Mouse (Mus musculus): ENCODE measurements at regions not wholly inside any gene's neighbourhood (a gene's known extent, or its start where the extent isn't known, plus 50 kb on each side); places are given as distances from the start of the nearest gene placed in this dataset.

- Histone ChIP-seq H3K27ac (ENCODE audit: low read length) (no peak overlapping the region), H3K27me3 (replicated peaks; ENCODE audit: control insufficient read depth, insufficient read depth, low read length) (no peaks in the 10 kb centered on the region), H3K36me3 (ENCODE audit: control insufficient read depth, insufficient read depth) (no peaks in the 10 kb centered on the region), H3K4me3 (replicated peaks; ENCODE audit: low read length) (no peak overlapping the region), H3K9ac (replicated peaks; ENCODE audit: low read depth, low read length) (no peak overlapping the region), H3K9me3 (ENCODE audit: control insufficient read depth, low read length) (no peaks in the 10 kb centered on the region), H3K4me1 (replicated peaks; ENCODE audit: control insufficient read depth, insufficient read depth, low read length) (no peaks in the 10 kb centered on the region), H3K4me2 (ENCODE audit: low read length) (no peak overlapping the region)
- WGBS = 88% methylated on average over 5 of the region's 5 CpGs
- no peak for ATAC-seq
These were observed 253.8 kb downstream of the Bckdhb start for GRCm38 (mm10) chr9:84178705-84179104.

DNA sequence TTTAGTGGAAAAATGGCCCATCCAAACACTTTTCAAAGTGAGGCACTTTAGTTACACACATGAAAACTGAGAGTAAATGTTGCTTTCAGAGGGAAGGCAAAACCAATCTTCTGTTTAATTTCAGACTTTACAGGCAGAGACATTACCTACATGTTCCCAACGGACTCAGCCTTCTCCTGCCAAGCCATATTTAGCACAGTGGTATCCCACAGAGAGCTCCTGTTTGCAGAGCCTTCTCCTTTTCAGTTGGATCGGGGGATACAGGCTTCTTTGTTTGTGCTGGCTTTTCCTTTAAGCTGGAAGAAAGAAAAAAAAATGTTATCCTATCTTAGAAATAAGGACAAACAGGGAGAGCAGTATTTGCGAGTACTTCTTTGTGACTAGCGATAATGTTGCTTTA, 254.3 kb downstream of the Bckdhb start:
- Histone ChIP-seq H3K27me3 (replicated peaks; ENCODE audit: control insufficient read depth, insufficient read depth, low read length) (no peaks in the 10 kb centered on the region), H3K4me2 (ENCODE audit: low read length) (no peak overlapping the region), H3K9me3 (ENCODE audit: control insufficient read depth, low read length) (no peaks in the 10 kb centered on the region), H3K36me3 (ENCODE audit: control insufficient read depth, insufficient read depth) (no peaks in the 10 kb centered on the region), H3K27ac (ENCODE audit: low read length) (no peak overlapping the region), H3K4me3 (replicated peaks; ENCODE audit: low read length) (no peak overlapping the region), H3K9ac (replicated peaks; ENCODE audit: low read depth, low read length) (no peak overlapping the region), H3K4me1 (replicated peaks; ENCODE audit: control insufficient read depth, insufficient read depth, low read length) (no peaks in the 10 kb centered on the region)
- no peak for ATAC-seq
- WGBS = 43% methylated on average over 4 of the region's 4 CpGs

DNA sequence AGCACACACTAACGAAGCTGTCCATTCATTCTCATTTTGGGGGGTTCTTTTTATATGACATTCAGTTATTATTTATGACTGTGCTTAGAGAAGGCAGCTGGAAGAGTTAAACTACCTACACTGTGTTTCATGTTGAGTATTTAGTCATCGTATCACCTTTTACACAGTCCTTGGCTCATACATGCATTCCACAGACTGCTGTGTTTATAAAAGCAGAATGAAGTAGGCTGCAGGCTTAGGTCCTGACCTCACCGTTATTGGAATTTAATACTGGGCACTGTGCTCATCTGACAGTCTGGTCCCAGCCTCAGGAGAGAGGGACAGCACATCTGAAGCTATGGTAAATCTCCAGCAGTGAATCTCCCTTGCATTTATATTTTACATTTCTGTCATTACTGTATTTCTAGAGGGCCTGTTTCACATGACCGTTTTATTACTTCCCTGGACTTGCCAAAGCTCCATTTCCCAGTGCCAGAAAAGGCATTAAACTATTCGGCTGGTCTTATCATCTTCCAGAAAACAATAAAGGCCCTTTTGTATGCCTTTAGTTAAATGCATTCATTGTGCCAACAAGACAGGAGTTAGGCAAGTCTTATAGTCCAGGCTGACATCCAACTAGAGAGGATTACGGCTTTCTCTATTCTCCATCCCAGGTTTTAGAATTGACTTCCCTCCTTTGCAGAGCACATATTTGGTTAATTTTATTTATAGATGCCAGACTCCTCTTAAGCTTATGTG, 258.9 kb downstream of the Bckdhb start:
- ATAC-seq = no peak
- Histone ChIP-seq H3K27me3 (replicated peaks; ENCODE audit: control insufficient read depth, insufficient read depth, low read length) (no peaks in the 10 kb centered on the region), H3K36me3 (ENCODE audit: control insufficient read depth, insufficient read depth) (no peaks in the 10 kb centered on the region), H3K4me1 (replicated peaks; ENCODE audit: control insufficient read depth, insufficient read depth, low read length) (no peaks in the 10 kb centered on the region), H3K27ac (ENCODE audit: low read length) (no peak overlapping the region), H3K4me3 (replicated peaks; ENCODE audit: low read length) (no peak overlapping the region), H3K4me2 (ENCODE audit: low read length) (no peak overlapping the region), H3K9me3 (ENCODE audit: control insufficient read depth, low read length) (no peaks in the 10 kb centered on the region), H3K9ac (replicated peaks; ENCODE audit: low read depth, low read length) (no peak overlapping the region)
- WGBS = 49% methylated on average over 6 of the region's 6 CpGs

GRCm38 (mm10) chr9:84187531-84187930, 262.6 kb downstream of the Bckdhb start:
- no peak for ATAC-seq
- WGBS = 81% methylated on average over 3 of the region's 3 CpGs

DNA sequence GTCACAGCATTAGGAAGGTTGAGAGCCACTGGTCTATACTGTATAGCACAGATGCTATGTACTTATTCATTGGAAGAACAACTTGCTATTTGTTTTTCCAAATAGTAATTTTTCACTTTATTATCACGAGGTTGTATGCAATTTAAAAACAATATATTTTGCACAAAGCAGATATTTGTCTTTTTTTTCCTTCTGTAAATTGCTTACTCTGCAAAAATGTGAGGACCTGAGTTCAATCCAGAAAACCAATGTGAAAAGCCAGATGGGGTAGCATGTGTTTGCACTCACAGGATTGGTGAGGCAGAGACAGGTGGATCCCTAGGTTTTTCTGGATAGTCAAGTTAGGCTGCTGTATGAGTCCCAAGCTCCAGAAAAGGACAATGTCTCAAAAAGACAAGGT, 268.5 kb downstream of the Bckdhb start:
- H3K27me3 ChIP-seq (replicated peaks; ENCODE audit: control insufficient read depth, insufficient read depth, low read length) = no peaks in the 10 kb centered on the region
- H3K4me2 ChIP-seq (ENCODE audit: low read length) = no peak overlapping the region
- 70% methylated on average over 1 of the region's 1 CpGs for WGBS
- no peaks in the 10 kb centered on the region for H3K36me3 ChIP-seq (ENCODE audit: control insufficient read depth, insufficient read depth)
- peaks cover 5% of the 10 kb centered on the region for H3K4me1 ChIP-seq (replicated peaks; ENCODE audit: control insufficient read depth, insufficient read depth, low read length)
- H3K9ac ChIP-seq (replicated peaks; ENCODE audit: low read depth, low read length) = no peak overlapping the region
- ATAC-seq = no peak
- no peaks in the 10 kb centered on the region for H3K9me3 ChIP-seq (ENCODE audit: control insufficient read depth, low read length)
- no peak overlapping the region for H3K27ac ChIP-seq (ENCODE audit: low read length)
- no peak overlapping the region for H3K4me3 ChIP-seq (replicated peaks; ENCODE audit: low read length)

More at GRCm38 (mm10) chr9:84187531-84187930, 262.6 kb downstream of the Bckdhb start:
- Histone ChIP-seq H3K4me1 (replicated peaks; ENCODE audit: control insufficient read depth, insufficient read depth, low read length) (no peaks in the 10 kb centered on the region), H3K4me3 (replicated peaks; ENCODE audit: low read length) (no peak overlapping the region), H3K9ac (replicated peaks; ENCODE audit: low read depth, low read length) (no peak overlapping the region), H3K4me2 (ENCODE audit: low read length) (no peak overlapping the region), H3K27me3 (replicated peaks; ENCODE audit: control insufficient read depth, insufficient read depth, low read length) (no peaks in the 10 kb centered on the region), H3K9me3 (ENCODE audit: control insufficient read depth, low read length) (no peaks in the 10 kb centered on the region), H3K36me3 (ENCODE audit: control insufficient read depth, insufficient read depth) (no peaks in the 10 kb centered on the region), H3K27ac (ENCODE audit: low read length) (no peak overlapping the region)

DNA sequence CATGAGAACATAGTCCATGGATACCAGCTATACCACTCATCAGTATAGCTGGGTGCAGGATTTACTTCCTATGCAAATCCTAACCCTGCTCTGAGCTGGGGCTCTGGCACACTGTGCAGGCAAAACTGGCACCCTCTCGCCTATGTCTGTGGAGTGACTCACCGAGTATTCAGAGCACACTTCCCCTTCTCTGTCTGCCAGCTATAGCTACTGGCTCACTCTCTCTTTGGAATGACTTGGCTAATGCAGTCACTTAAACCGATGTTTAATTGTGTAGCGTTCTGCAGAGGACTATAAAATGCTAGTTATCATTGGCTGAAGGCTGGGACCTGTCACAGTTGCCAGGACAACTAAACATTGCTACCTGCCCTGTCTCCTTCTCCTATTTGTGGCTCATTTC, 269.8 kb downstream of the Bckdhb start:
- H3K4me1 ChIP-seq (replicated peaks; ENCODE audit: control insufficient read depth, insufficient read depth, low read length) = peaks cover 5% of the 10 kb centered on the region
- no peak overlapping the region for H3K9ac ChIP-seq (replicated peaks; ENCODE audit: low read depth, low read length)
- no peak overlapping the region for H3K4me2 ChIP-seq (ENCODE audit: low read length)
- no peaks in the 10 kb centered on the region for H3K27me3 ChIP-seq (replicated peaks; ENCODE audit: control insufficient read depth, insufficient read depth, low read length)
- H3K27ac ChIP-seq (ENCODE audit: low read length) = no peak overlapping the region
- 53% methylated on average over 4 of the region's 4 CpGs for WGBS
- no peak overlapping the region for H3K4me3 ChIP-seq (replicated peaks; ENCODE audit: low read length)
- no peaks in the 10 kb centered on the region for H3K9me3 ChIP-seq (ENCODE audit: control insufficient read depth, low read length)
- ATAC-seq = peak; percentile 94
- no peaks in the 10 kb centered on the region for H3K36me3 ChIP-seq (ENCODE audit: control insufficient read depth, insufficient read depth)

- Histone ChIP-seq H3K9me3 (ENCODE audit: control insufficient read depth, low read length) (no peaks in the 10 kb centered on the region), H3K4me1 (replicated peaks; ENCODE audit: control insufficient read depth, insufficient read depth, low read length) (peaks cover 5% of the 10 kb centered on the region), H3K36me3 (ENCODE audit: control insufficient read depth, insufficient read depth) (no peaks in the 10 kb centered on the region), H3K27me3 (replicated peaks; ENCODE audit: control insufficient read depth, insufficient read depth, low read length) (no peaks in the 10 kb centered on the region), H3K4me3 (replicated peaks; ENCODE audit: low read length) (no peak overlapping the region), H3K9ac (replicated peaks; ENCODE audit: low read depth, low read length) (no peak overlapping the region), H3K4me2 (ENCODE audit: low read length) (no peak overlapping the region), H3K27ac (ENCODE audit: low read length) (no peak overlapping the region)
- ATAC-seq = peak; percentile 66
- 33% methylated on average over 4 of the region's 4 CpGs for WGBS
These were observed 270.4 kb downstream of the Bckdhb start for GRCm38 (mm10) chr9:84195338-84195737.

- H3K27ac ChIP-seq (ENCODE audit: low read length) = no peak overlapping the region
- H3K4me2 ChIP-seq (ENCODE audit: low read length) = no peak overlapping the region
- WGBS = 95% methylated on average over 3 of the region's 3 CpGs
- no peak for ATAC-seq
- H3K27me3 ChIP-seq (replicated peaks; ENCODE audit: control insufficient read depth, insufficient read depth, low read length) = no peaks in the 10 kb centered on the region
- no peaks in the 10 kb centered on the region for H3K36me3 ChIP-seq (ENCODE audit: control insufficient read depth, insufficient read depth)
- H3K4me3 ChIP-seq (replicated peaks; ENCODE audit: low read length) = no peak overlapping the region
- no peaks in the 10 kb centered on the region for H3K4me1 ChIP-seq (replicated peaks; ENCODE audit: control insufficient read depth, insufficient read depth, low read length)
- no peaks in the 10 kb centered on the region for H3K9me3 ChIP-seq (ENCODE audit: control insufficient read depth, low read length)
- no peak overlapping the region for H3K9ac ChIP-seq (replicated peaks; ENCODE audit: low read depth, low read length)
These were observed 275.3 kb downstream of the Bckdhb start for GRCm38 (mm10) chr9:84200208-84200607.

GRCm38 (mm10) chr9:84204056-84204455, 279.1 kb downstream of the Bckdhb start:
- no peaks in the 10 kb centered on the region for H3K27me3 ChIP-seq (replicated peaks; ENCODE audit: control insufficient read depth, insufficient read depth, low read length)
- no peak for ATAC-seq
- H3K4me2 ChIP-seq (ENCODE audit: low read length) = no peak overlapping the region
- no peak overlapping the region for H3K27ac ChIP-seq (ENCODE audit: low read length)
- H3K4me3 ChIP-seq (replicated peaks; ENCODE audit: low read length) = no peak overlapping the region
- no peaks in the 10 kb centered on the region for H3K4me1 ChIP-seq (replicated peaks; ENCODE audit: control insufficient read depth, insufficient read depth, low read length)
- no peaks in the 10 kb centered on the region for H3K36me3 ChIP-seq (ENCODE audit: control insufficient read depth, insufficient read depth)
- no peaks in the 10 kb centered on the region for H3K9me3 ChIP-seq (ENCODE audit: control insufficient read depth, low read length)
- H3K9ac ChIP-seq (replicated peaks; ENCODE audit: low read depth, low read length) = no peak overlapping the region
- WGBS = 74% methylated on average over 3 of the region's 3 CpGs

DNA sequence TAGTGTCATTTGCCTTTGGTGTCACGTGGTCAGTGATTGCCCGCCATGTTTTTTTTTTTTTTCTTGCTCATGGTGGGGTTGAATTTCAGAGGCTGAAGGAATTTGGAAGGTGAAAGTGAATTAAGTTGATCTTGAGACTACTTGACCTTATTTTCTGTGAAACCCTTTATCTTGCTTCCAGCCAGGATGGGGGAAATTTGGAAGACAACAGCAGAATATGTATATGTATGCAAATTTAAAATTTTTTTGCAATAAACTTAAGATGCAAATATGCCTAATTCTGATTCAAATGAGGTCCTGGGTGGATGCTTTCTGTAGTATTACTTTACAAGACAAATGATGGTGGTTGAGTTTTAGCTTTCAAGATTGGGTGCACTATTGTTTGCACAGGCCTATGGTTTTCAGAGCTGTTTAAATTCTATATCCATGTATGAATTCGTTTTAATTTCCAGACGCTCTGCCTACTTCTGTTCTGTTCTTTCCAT, 315.6 kb downstream of the Bckdhb start:
- no peaks in the 10 kb centered on the region for H3K27me3 ChIP-seq (replicated peaks; ENCODE audit: control insufficient read depth, insufficient read depth, low read length)
- 94% methylated on average over 4 of the region's 4 CpGs for WGBS
- ATAC-seq = no peak
- no peaks in the 10 kb centered on the region for H3K9me3 ChIP-seq (ENCODE audit: control insufficient read depth, low read length)
- H3K4me3 ChIP-seq (replicated peaks; ENCODE audit: low read length) = no peak overlapping the region
- no peak overlapping the region for H3K27ac ChIP-seq (ENCODE audit: low read length)
- H3K4me1 ChIP-seq (replicated peaks; ENCODE audit: control insufficient read depth, insufficient read depth, low read length) = no peaks in the 10 kb centered on the region
- no peak overlapping the region for H3K9ac ChIP-seq (replicated peaks; ENCODE audit: low read depth, low read length)
- H3K4me2 ChIP-seq (ENCODE audit: low read length) = no peak overlapping the region
- H3K36me3 ChIP-seq (ENCODE audit: control insufficient read depth, insufficient read depth) = no peaks in the 10 kb centered on the region
